Mouse (Mus musculus) kidney, adult 2 months (tissue): Measurements from ENCODE around the gene Adig.

ENCODE experiments used
- CTCF ChIP-seq: fragments of 200-500 bp; conservative IDR thresholded peaks from 2 replicates; pipeline ENCODE4 v1.5.1; 2011; ENCODE audit warnings: low read depth, mild to moderate bottlenecking, control low read depth, low read length, moderate library complexity, mixed read lengths; ENCODE audit not compliant: insufficient read depth, insufficient read length
- POLR2A ChIP-seq: fragments of 200-500 bp; IDR thresholded peaks from one replicate; pipeline ENCODE4 v1.6.1; 2011; ENCODE audit warnings: low read depth, low read length, control low read depth

DNA sequence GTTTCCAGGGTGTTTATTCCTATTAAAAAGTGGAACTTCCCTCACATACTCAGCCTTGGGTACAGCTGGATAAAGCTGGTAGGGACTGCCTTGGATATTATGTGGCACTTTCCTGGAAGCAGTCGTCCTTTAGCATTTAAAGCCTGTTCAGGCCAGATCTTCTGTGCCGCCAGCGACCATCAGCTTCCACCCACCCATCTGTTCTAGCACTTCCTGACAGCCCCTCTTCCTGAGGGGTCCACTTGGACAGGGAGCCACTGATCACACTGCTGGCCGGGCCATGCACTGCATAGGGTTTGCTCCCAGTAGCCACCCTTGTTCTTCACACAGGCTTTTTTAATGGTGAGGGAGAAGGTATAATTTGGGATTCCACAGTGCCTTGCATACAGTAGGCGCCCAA, 4.0 kb upstream of the Adig start:
- TF ChIP-seq CTCF (no peak), POLR2A (no peak)
